Mouse (Mus musculus) ES-E14 (cell line): ENCODE measurements around the gene Rex1bd.

ENCODE experiments used
- HCFC1 ChIP-seq: IDR thresholded peaks from 2 replicates; pipeline ENCODE4 v1.6.1; 2012; ENCODE audit warnings: low read length, inconsistent platforms, borderline replicate concordance; ENCODE audit not compliant: insufficient read depth
- MAFK ChIP-seq: IDR thresholded peaks from 2 replicates; pipeline ENCODE4 v1.6.1; 2014; ENCODE audit warnings: mild to moderate bottlenecking, low read depth, low read length, inconsistent platforms; ENCODE audit not compliant: insufficient read depth
- ZC3H11A ChIP-seq: IDR thresholded peaks from 2 replicates; pipeline ENCODE4 v1.6.1; 2012; ENCODE audit warnings: low read depth, mild to moderate bottlenecking, inconsistent platforms, low read length, borderline replicate concordance
- ZNF384 ChIP-seq: IDR thresholded peaks from 2 replicates; pipeline ENCODE4 v1.6.1; 2012; ENCODE audit warnings: low read depth, low read length, inconsistent platforms

- TF ChIP-seq HCFC1 (no peak), ZC3H11A (no peak), MAFK (no peak), ZNF384 (no peak)
These were observed 30.0 kb downstream of the Rex1bd start, which contains the start of gene Klhl26 for GRCm38 (mm10) chr8:70476333-70477268.
